Mouse (Mus musculus) cerebellum, adult 8-10 months (tissue): ENCODE results near the gene Son.
A peak's percentile ranks its signal among the peaks of the same experiment; 100 is the strongest.

Experiments used
- DNase-seq: peaks from one replicate; pipeline ENCODE4 v3.0.0; 2022

Son gene

DNA sequence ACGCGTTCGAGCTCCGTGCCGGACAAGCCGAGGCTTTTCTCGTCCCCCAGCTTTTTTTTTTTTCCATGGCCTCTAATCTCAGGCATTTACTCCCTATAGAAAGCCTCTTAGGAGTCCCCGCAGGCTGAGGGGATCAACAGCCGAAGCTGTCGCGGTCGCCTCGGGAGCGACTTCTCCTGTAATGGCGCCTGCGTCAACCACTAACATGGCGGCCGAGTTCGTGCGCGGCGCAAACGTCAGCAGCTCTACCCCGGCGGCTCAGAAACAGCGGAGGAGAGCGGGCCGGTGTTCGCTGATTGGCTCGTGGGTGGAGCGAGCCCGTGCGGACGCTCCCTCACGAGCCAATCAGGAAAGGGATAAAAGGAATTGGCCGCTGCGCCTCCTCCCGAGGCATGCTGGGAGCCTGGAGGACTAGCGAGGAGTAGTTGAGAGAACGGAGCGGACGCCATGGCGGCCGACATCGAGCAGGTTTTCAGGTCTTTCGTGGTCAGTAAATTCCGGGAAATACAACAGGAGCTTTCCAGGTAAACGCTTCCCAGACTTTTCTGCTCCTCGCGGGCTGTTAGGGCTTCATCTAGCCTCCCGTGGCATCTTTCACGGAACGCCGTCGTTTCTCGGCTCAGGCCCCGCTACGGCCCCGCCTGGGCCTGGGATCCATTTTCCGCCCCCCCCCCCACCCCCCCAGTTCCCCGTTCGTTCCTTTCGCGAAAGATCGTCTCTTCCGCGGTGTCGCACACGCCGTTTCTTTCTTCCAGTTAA, at the start of gene Son:
Gene Son (plus strand): TSS at position 46 of the 759 bp plus-strand sequence.
- peak; percentile 95 for DNase-seq

- DNase-seq = peak; percentile 100
These were observed 49.7 kb upstream of the Son start, which contains the start of gene Tmem50b for GRCm38 (mm10) chr16:91597672-91598010. TSS of gene Tmem50b (minus strand) at chr16:91597800.

GRCm38 (mm10) chr16:91599242-91599641, 48.1 kb upstream of the Son start:
- no peak for DNase-seq

GRCm38 (mm10) chr16:91601081-91601480, 46.2 kb upstream of the Son start:
- DNase-seq = no peak

GRCm38 (mm10) chr16:91601693-91602092, 45.6 kb upstream of the Son start:
- DNase-seq = no peak

GRCm38 (mm10) chr16:91605156-91605555, 42.1 kb upstream of the Son start:
- DNase-seq = no peak

- no peak for DNase-seq
These were observed 40.3 kb upstream of the Son start for GRCm38 (mm10) chr16:91606958-91607357.

DNA sequence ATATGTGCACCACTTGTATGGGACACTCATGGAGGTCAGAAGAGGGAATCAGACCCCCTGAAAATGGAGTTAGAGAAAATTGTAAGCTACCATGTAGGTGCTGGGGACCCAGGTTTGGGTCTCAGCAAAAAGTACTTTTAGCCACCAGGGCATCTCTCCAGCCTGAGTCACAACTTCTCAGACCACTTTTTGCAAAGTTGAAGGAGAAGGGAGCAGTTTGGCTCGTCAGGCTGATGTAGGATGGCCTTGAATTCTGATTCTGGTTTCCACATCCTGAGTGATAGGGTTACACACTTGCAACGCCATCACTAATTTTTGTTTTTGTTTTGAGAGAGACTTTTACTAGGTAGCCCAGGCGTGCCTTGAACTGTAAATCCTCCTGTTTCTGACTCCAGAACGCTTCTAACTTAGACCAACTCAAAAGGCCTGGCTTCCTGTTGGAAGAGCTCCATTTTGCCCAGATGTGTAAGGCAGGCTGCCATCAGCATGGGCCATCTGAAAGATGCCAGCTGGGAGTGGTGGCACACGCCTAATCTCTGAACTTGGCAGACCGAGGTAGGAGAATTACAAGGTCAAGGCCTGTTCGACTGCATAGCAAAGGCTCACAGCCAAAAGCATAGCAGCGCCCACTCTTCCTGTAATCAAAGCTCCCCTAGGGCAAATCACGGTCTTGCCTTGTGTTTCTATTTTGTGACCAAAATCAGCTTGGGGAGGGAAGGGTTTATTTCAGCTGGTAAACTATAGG, 37.6 kb upstream of the Son start:
- no peak for DNase-seq

- DNase-seq = no peak
These were observed 36.1 kb upstream of the Son start for GRCm38 (mm10) chr16:91611248-91611647.

GRCm38 (mm10) chr16:91612525-91612924, 34.8 kb upstream of the Son start:
- DNase-seq = no peak

GRCm38 (mm10) chr16:91614552-91614951, 32.8 kb upstream of the Son start:
- no peak for DNase-seq

DNA sequence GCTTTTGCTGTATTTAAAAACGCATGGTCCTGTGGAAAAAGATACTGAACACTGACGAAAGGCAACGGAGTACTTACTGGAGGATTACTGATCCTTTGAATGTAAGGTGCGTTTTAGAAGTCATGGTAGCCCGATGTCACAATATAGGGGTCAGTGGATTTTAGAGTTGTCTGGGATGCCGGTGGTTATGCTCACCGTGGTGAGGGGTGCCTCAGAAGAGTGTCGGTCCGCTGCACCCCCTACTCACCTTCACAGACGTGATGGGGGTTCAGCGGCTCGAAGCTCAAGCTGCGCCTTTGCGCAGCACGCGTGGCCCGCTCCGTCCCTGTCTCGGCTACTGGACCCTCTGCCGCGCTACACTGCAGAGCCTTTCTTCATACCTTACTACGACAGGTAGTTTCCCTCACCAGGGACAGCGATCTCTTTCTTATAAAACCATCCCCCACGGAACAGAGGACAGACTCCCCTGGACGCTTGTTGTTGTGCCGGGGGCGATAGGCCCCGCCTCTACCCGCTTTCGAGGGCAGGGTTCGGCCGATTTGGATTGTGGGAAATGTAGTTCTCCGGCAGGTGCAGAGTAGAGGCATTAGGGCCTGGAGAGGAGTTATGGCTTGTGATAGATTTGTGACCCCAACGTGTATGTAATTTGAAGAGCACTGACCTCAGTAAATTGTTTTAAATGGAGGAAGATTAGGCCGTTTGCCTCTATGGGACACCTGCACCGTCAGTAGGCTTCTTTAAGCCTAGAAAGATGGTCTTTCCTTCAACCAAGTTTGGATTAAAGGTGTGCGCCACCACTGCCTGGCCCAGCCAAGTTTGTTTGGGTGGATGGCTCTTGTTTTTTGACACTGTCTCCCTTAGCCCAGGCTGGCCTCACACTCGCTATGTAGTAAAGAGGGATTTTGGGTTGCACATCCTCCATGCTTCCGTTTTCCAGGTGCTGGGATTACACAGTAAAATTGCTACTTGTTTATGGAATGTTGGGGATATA, 28.5 kb upstream of the Son start, which contains the start of gene Dnajc28:
Gene Dnajc28 (minus strand): TSS at position 516 of the 991 bp plus-strand sequence.
- peak; percentile 86 for DNase-seq

DNA sequence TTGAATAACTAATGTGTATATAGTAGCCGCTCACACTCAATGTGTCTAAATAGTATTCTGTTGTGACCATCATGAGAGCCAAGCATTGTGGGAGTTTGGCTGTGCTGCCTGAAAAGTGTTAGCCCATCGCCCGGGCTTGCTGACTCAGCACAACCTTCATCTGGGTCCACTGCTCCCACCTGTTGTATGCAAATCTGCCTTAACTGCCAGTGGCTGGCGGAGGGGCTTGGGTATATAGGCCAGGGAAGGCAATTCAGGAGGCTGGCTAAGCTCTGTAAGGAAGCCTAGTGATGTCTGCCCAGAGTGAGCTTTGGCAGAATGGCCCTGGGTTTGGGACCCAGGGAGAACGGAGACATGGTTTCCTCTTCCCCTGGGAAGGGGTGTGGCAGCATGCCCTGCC, 27.1 kb upstream of the Son start:
- DNase-seq = no peak

DNA sequence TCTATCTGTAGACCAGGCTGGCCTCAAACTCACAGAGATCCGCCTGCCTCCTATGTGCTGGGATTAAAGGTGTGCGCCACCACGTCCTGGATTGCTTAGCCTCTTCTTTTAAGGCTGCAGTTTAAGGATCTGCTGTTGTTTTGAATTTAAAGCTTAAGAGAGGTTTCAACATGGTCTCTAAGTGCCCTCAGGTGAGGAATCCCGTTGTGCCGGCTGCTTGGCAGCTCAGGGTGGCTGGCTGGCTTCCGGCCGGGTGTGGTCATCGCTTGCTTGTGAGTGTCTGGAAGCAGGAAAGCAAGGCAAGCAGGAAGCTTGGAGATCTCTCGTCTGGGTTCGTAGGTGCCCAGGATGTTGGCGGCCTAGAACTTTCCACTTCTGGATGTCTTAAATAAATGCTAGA, 26.3 kb upstream of the Son start:
- no peak for DNase-seq

- DNase-seq = no peak
These were observed 24.2 kb upstream of the Son start for GRCm38 (mm10) chr16:91623074-91623473.

DNA sequence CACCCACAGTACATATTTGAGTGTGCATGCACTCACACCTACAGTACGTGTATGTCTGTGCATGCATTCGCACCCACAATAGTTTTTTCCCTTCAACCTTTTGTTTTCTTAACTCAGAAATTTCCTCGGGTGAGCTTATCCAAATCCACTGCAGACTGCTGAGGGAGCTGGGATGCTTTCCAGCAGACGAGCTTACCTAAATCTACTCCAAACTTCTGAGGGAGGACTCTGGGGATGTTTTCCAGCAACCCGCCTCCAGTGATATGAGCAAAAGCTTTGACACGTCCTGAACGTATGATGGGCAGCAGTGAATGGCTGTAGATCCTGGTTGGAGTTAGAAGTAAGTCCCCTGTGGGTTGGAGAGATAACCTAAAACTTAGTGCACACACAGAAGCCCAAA, 19.5 kb upstream of the Son start:
- DNase-seq = no peak

- DNase-seq = no peak
These were observed 18.6 kb upstream of the Son start for GRCm38 (mm10) chr16:91628673-91629072.

DNA sequence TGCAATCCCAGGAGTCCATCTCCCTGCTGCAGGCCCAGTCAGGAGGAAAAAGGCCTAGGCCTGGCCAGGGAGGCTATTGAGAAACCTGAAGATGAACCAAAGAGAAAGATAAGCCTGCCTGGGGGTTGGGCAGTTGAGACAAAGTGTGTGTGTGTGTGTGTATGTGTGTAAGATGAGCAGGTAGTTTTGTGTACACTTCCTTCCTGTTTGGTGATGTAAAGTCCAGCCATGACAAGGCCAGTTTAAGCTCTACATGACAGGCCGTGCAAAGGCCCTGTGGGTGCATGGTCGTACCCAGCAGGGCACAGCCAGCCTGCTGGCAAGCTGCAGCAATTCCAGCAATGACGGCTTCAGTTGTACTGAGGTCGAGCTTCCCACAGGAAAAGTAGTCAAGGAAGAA, 17.6 kb upstream of the Son start:
- no peak for DNase-seq

DNA sequence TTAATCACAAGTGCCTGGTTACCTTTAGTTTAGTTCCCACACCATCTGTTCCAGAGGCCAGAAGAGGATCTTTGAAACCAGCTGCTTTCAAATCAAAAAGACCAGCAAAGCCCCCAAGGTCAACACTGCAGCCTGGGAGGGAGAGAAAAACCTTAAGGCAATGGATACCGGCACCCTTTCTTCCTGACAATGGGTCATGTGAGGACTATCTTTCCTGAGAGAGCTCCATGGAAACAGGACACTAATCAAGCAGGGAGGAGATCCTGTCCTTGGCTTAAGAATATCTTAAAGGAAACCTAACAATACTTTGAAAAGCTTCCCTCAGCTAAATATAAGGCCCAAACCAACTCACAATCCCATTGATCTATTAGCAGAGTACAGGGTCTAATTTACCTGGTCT, 16.7 kb upstream of the Son start:
- DNase-seq = no peak

GRCm38 (mm10) chr16:91632439-91632838, 14.9 kb upstream of the Son start:
- no peak for DNase-seq

GRCm38 (mm10) chr16:91632940-91633339, 14.4 kb upstream of the Son start:
- no peak for DNase-seq

DNA sequence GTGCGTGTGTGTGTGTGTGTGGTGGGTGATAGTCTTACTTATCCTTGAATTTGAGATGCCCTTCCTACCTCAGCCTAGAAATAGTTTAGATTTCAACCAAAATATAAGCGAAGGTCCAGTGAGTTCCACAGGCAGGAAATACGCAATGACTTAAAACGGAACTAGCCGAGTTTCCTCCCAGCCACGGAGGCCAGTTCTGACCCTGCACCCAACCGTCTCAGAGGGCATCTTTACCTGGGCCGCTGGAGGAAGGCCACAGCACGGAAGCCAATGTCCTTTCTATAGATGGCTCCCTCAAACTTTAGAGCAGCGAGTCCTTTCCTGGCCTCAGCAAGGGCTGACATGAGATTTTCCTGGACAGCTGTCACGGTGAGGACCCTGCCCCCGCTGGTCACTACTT, 13.7 kb upstream of the Son start:
- no peak for DNase-seq

DNA sequence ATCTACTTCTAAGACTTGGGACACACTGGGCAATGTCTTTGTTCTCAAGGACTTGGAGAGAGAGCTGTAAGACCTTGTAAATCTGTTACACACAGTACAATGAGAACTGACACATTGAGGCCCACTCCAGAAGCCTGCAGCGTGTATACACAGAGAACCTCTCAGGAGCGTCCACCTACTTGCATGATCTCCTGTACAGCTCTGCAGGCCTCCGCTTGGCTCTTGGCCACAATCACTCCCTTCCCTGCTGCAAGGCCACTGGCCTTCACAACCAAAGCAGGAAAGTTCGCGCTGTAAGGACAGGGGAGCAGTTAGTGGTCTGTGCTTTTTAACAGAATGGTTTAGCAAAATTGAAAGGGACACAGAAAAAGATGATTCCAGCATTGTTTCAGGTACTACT, 8.1 kb upstream of the Son start:
- no peak for DNase-seq
